Mouse (Mus musculus) brain, embryonic 14.5 days (tissue): ENCODE measurements around the gene Denr.

Experiments used
- CTCF ChIP-seq: fragments of 200-500 bp; IDR thresholded peaks from 2 replicates; pipeline ENCODE4 v1.5.1; 2012; ENCODE audit warnings: inconsistent platforms, mild to moderate bottlenecking, moderate library complexity, borderline replicate concordance; ENCODE audit not compliant: insufficient read depth, insufficient read length; ENCODE audit errors: extremely low read depth
- POLR2A ChIP-seq: fragments of 200-500 bp; IDR thresholded peaks from 2 replicates; pipeline ENCODE4 v1.6.1; 2012; ENCODE audit warnings: mild to moderate bottlenecking, inconsistent platforms, borderline replicate concordance; ENCODE audit not compliant: poor library complexity, insufficient read depth, insufficient read length, severe bottlenecking; ENCODE audit errors: extremely low read depth

DNA sequence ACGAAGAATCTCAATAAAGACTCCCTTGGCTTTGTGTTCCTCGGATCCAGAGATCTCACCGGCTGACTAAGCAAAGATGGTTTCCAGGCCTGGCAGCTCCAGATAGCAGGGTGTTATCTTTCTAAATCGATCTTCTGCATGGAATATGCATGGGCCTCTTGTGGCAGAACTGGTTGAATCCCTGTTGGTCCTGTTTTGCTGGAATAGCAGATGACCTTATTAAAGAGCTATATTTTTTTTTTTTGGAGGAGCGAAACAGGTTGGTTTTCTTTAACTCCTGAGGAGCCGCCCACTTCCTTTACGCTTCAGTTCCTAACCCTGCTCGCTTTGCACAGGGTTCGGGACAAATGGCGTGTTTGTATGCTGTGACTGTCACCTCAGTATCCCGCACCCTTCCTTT lies 10.6 kb upstream of the Denr start:
- no peak for TF ChIP-seq CTCF
- TF ChIP-seq POLR2A: no peak
